Mouse (Mus musculus) cerebellum, postnatal 10 days (tissue): Measurements from ENCODE around the gene Gm20388.

ENCODE experiments used
- DNase-seq, 2 experiments: peaks; one replicate each; pipeline ENCODE4 v3.0.0; 2021; ENCODE audit warnings: mixed read lengths in 2 of 2

The Gm20388 gene

DNA sequence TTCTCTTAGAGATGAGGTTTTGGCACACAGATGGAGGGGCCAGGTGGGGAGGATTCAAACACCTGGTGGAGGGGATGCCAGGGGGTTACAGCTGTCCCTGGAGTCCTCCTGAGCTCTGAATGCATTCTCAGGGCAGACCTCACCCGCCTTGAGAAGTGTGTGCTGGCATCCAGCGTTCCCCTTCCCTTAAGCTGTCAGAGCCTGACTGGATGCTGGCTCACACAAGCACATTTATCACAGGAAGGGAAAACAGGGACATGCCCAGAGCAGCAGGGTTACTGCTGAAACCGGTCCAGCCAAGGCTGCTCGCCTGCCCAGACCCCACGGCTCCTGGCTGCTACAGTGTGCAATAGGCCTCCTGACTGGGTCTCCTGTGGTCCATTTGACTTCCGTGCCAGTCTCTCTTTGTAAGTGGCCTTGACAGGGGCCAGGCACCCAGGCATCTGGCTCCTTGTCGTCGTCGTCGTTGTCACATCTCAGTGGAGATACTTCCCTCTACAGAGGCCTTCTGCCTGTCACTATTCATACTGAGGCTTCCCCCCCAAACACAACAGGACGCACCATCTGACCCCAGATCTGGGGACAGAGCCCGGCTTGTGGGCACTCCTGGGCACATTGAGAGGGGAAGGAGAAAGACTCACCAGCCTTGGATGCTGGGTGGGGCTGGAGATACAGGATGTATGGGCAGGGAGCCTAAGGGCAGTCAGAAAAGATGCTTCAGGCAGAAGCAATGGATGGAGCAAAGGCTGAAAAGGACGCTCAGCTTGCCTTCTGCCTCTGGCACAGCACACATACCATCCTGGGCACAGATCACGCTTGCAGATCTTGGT lies 2810.4 kb downstream of the Gm20388 start:
- peak; percentile 75 to 85 for DNase-seq

DNA sequence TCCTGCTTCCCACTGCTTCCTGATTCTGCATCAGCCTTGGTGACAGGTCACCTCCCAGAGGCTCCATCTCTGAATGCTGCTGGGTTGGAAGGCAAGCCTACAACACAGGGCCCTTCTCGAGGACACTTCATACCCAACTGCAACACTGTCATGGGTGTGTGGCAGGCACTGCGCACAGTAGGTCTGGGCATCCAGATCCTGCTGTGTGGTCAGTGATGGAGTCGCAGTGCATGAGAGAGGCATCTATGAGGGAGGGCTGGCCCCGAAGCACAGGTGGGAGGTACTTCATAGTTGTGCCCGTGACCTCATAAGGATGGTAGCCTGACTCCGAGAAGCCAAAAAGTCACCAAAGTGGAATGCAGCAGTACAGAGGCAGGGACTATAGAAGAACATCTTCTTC lies 2814.5 kb downstream of the Gm20388 start:
- DNase-seq = no peak

DNA sequence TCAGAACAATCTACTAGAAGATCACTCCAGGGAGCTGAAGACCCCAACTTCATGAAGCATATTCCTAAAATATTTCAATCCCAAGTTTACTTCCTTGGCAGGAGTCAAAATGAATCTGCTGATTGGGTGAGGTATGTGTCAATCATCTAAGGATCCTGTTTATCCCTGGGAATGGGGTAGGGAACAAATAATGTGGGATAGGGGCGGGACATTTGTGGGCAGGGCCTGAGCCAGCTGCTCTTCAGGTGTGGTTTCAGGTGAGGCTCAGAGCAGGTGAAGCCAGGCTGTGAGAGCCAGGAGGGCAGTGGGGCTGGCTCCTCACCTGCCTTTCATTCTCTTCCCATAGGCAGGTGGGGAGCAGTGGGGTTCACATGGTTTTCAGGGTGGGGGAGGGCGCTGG lies 2816.1 kb downstream of the Gm20388 start:
- DNase-seq = no peak

DNA sequence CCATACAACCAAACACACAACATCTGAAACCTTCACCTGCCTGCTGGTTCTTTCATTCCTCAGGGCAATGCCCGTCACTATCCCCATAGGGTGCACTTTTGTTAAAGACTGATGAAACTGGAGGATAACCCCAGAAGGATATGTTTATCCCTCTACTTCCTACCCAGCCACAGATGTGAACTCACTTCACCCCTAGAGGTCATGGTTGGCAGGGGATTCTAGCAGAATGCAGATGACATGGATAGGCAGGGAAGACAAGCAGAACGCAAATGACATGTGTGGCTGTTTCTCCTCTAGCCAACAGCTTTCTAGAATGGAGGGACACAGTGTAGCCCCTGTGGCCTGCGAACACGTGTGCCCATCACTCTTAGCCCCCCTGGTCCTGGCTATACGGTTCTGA lies 2816.8 kb downstream of the Gm20388 start:
- DNase-seq = no peak

DNA sequence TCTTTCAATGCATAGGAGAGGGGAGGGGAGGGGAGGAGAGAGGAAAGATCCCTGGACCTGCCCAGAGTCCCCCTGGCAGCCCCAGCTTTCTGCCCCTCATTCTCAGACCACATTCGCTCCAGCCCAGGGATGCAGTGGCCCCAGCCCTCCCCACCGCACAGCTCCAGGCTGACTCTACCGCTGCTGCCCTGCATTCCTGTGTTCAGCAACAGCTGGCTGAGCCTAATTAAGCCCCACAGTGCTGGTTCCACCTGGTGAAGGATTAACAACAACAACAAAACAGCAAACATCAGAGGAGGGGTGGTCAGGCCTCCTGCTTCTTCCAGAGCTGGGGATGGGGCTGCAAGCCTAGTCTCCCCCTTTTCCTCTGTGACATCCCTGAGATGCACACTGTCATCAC lies 2818.0 kb downstream of the Gm20388 start:
- no peak for DNase-seq

DNA sequence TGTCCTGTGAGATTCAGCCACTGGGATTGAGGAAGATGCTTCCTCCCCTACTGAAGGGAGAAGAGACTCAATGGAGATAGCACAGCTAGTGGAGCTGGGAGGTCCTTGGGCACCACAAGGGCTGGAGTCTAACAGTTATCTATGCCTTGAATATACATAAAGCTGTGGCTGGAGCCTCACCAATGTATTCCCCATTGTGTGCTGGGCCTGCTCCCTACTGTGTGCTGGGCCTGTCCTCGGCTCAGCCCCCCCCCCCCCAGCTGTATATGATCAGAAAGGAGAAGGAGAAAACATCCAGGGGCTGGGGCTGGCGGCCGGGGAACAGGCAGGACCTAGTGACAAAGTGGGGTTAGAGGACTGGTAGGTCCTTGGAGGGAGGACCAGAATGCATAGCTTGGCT lies 2824.5 kb downstream of the Gm20388 start:
- no peak for DNase-seq

DNA sequence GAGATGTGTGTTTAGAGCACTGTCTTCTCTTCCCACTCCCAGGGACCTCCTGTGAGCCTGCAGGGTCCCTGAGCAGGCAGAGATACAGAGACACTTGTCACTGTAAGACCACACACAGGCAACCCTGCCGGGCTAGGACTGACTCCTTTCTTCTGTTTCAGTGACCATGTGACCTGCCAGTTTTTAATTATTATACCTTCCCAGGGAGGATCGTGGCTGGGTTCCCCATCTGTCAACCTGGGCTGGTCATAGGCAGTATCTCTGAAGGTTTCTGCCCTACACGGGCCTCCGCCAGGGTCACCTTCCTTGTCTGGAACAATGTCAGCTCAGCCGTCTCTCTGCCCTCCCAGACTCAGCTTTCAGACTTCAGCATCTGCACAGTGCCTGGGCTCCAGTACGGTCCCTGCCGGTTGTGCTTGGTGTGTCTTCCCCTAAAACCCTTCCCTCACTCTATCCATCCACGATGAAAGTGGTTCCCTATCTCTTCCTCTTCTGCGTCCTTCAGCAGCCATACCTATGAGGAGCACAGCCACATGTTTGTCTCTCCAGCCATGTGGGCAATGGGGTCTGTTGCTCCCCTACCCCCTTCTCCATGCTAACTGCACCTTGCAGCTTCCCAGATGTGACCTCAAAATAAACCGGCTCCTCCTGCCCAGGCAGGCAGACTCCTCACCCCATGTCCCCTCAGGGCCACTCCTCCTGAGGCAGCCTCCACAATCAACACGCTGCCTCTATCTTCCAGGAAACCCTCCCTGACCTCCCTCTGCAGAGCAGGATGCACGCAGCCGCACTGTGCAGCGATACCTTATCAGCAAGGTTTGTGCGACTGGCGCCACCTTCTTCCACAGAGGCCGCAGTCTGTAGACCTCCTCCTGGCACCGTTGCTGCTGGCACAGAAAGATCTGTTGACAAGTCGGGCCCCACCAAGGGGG lies 2825.2 kb downstream of the Gm20388 start:
- DNase-seq = peak; percentile 55 to 56

DNA sequence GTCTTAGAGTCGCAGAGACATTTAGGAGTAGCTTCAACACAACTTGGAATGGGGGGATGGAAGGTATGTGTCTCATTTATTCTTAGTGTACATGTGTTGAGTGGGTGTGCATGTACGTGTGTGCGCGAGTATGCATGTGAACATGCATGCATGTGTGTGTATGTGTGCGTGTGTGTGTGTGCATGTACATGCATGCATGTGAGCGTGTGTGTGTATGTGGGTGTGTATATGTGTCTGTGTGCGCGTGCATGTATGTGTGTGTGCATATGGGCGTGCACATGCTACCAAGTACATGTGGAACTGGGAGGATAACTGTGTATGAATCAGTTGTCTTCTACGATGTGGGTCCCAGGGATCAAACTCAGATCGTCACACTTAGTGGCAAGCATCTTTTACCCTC lies 2826.0 kb downstream of the Gm20388 start:
- DNase-seq = no peak

DNA sequence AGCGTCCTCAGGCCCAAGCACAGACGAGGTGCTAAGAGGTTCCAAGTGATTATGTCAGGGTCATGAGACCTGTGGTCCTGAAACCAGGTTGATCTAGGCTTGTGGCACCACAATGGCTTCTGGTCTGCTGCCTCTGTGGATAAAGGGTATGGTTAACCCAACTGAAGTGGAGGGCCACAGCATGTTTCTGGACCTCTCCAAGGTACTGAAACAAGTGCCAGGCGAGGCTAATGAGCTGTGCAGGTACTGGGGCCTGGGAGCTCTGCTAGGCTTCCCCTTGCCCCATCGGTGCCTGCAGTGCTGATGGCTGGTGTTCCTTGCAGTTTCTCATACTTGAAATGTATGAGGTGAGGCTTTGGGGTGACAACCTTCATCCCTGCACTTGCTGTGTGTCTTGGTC lies 2826.4 kb downstream of the Gm20388 start:
- no peak for DNase-seq

DNA sequence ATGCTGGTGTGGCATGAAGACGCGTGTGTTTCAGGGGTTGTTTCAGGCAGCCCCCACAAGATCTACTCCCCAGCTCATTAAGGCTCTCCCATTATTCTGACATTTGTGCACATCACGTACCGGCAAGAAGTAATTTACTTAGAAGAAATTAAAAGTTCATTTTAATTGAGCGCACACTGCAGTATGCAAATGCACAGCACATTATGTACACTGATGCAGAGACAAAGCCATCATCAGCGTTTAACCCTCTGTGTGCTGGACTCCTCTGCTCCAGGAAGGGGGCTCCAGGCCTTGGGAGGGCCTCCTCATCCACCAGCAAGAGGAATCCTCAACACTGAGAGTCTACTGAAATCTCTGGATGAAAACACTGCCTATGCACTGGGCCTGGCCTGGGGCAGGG lies 2827.2 kb downstream of the Gm20388 start:
- DNase-seq = no peak

DNA sequence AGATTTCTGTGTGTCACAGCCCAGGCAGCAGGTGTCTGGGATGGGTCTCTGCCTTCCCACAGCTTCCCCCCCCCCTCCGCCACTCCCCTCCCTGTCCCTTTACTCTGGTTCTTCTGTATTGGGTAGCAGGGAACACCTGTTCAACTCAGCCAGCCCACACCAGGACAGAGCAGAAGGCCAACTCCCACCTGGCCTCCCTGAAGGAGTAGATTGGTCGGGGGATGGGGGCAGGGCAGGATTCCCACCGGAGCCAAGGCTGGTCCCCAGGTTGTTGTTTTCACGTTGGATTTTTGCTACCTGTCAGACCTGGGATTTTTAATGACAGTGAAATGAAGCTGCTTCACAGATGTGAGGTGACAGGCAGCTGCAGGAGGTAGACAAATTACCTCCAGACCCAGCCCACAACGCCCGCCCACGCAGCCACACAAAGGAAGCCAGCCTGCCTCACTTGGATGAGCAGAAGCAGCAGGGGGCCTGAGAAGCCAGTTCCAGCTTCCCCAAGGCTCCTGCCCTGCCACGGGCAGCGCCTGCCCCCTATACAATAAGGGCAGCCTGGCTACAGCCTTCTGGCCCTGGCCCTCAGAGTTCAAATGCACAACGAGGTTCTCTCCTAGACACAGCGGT lies 2828.6 kb downstream of the Gm20388 start:
- DNase-seq = peak; percentile 69 to 75

DNA sequence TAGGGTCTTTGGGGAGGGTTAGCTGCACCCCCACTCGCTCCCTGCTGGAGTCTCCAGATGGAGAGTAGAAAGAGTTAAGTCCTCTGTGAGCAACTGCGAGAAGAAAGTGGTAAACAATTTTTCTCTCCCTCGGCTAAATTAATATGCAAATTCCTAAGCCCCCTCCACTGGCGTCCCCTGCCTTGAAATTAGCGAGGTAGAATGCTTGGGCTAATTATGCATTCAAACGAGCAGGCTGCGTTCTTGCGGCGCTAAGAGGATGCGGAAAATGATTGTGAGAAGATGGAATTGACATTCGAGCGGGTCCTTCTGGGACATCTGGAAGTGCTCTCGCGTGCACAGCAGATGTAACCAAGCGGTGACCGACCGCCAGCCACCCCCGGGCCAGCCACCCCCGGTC lies 2831.8 kb downstream of the Gm20388 start:
- DNase-seq = no peak

DNA sequence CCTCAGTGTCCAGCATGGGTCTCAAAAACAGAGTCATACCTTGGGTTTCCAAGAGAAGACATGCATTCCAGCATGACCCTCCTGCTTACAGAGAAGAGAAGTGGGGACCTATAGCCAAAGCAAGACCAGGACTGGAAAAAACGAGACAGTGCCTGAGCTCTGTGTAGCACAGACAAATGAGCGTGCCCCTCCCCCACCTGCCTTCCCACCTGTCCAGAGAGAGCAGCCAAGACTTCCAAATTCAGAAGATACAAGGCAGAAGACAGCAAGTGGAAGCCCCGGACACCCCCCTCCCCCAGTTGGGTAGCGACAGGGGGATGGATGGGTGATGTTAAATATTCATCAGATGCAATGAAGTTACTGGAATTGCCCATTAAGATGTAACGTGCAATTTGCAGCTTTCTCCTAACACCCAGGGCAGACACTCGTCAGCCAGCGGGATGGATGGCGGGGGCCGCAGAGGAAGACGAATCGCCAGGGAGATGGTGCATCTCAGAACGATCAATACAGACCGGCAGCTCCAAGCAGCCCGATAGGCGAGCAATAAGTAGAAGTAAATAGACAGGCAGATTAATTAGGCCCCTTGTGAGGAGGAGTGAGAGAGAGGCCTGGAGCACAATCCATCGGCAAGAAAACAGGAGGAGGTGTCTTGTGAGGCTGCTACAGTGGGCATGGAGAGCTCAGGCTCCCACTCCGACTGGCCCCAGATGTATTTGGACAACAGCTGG lies 2834.5 kb downstream of the Gm20388 start:
- peak; percentile 85 to 90 for DNase-seq

DNA sequence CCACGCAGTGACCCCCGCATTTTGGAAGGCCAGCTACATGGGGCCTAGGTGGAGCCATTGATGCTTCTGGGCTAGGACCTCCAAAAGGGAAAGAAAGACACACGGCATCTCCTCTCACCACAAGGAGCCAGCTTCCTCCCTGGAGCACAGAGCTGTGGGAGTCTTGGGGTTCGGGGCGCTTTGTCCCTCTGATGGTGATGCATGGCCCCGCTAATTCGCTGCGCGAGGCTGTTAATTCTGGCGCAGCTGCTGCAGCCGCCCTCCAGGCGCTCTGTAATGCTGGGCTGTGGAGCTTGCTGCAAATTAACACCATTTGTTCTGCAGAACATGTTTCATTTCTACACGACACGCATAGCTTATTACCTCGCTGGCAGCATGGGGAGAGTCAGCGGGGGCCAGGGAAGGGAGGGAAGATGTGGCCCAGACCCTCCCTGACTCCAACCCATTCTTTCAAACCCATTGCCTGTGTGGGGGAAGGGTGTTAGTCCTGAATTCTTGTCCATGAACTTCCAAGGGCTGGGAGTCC lies 2835.2 kb downstream of the Gm20388 start:
- peak; percentile 48 to 53 for DNase-seq

DNA sequence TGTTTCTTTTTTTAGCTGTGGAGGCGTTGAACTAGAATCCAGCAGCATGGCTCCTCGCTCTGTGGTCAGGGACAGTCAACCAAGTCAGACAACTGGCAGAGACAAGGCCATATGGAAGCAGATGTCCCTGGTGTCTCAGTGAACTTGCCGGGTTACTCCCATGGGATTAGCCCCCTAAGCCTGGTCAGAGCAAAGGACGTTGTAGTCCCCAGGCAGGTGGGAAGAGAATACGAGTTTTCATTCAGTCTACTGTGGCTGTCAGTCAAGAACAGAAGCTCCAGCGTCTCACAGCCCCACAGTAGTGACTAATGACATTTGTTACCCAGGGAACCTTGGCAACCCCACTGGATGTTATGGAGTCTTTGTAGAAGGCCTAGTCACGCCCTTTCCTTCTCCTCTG lies 2835.8 kb downstream of the Gm20388 start:
- DNase-seq = no peak

DNA sequence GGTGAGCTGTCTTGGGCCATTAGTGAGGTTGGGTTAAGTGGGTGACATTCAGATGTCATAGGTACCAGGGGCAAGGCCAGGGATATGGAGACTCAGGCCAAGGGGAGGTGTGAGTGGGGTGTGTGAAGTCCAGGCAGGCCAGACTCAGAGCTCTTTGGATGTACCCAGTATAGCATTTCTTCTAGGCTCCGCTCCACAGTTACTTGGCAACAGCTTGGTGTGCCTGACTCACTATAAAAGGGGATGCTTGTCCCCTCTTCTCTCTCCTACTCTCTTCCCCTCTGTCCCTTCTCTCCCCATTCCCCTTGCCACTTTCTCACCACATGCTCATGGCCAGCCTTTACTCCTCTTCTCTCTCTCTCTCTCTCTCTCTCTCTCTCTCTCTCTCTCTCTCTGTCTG lies 2837.2 kb downstream of the Gm20388 start:
- no peak for DNase-seq

DNA sequence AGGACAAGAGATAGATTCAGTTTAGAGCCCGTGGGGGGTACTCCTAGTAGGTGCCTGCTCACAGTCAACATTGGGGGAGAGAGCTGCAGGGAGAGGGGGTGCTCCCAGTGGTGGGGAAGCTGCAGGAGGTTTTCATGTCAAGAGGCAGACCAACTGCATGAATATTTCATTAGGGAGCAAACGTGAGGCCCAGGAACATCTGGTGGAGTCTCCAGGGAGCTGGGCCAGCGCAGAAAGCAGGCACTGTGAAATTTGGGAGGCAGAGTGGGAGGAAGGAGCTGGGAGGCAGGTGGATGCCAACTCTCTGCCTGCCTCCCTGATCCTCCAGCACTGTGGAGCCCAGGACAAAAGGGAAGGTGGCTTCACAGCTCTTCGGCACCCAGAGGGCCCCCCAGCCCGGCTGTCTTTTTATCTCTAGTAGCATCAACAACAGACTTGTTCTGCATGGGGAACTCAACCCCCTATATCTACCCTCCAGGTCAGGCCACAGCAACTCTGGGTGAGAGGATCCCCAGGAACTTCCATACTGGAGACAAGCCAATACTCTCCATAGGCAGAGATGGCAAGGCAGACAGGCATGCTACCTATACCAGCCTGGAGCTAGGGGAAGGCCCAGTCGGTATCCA lies 2838.8 kb downstream of the Gm20388 start:
- DNase-seq = no peak

DNA sequence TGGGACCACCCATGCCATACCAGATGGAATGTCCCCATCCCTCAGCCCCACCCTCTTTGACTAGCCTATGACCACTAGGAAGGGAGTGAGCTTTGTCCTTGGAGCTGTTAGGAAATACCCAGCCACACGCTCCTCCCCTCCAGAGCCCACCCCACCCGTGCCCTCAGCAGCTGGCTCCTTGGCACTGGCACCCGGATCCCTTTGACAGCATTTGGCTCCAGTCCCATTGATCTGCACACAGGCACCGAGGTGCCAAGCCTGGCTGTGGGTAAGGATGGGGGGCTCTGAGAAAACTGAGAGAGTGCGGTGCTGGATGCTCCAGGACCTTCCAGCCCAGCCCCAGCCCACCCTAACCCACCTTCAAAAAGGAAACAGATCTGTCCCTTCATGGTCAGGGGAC lies 2840.7 kb downstream of the Gm20388 start:
- peak; percentile 97 for DNase-seq

DNA sequence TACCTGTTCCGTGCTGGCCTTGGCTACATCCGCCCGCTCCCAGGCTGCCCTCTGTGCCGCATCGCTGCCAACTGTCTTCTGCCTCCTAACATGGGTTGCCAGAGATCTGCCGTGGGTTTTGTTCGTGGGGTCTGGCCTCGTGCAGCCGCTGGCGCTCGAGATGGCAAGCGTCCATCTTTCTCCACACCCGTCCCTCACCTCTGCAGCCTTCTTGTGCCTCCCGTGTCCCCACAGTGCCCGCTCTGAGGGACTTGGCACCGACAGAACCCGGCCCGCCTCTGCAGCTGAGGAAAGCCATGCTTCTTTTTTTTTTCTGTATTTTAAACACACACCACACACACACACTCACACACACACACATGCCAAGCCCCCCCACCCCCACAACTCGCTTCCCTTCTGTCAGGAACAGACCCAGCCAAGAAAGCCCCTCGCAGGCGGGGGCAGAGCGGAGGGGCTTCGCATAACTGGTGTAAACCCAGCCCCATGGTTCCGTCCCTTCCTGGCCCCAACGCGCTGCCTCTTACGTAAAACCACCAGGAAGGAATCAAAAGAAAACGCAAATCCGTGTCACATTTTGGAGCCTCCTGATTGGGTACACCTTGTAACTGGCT lies 2841.6 kb downstream of the Gm20388 start:
- peak; percentile 95 to 96 for DNase-seq

DNA sequence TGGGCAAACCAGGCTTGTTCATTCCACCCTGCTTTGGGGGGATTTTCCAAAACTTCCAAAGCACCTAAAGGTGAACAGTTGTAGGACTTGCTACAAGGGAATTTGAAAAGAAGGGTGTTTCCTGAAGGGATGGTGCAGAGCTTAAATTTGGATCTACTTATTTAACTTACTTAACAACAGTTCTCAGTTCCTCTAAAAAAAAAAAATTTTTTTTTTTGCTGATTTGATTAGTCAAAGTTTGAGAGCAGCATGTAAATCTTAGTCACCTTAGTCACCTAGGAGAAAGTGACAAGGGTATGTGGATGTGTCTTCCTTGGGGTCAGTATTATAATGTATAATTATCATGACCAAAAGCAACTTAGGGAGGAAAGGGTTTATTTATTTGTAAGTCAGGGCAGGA lies 2848.0 kb downstream of the Gm20388 start:
- no peak for DNase-seq

DNA sequence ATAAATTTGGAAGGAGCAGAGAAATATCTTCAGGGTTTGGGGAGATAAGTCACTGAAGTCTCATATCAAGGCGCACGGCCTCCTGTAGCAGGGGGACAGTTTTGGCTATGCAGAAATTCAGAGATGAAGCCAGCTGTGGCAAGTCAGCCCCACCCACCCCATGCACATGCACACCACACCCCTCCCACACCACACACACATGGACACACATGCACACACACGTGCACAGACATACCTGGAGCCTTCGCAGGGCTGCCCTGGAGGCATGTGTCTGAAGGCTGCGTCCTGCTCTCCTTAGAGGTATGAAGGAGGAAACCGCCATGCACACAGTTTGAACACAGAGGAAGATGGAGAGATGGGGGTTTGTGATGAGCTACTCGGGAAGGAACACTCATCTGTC lies 2849.5 kb downstream of the Gm20388 start:
- DNase-seq = no peak

DNA sequence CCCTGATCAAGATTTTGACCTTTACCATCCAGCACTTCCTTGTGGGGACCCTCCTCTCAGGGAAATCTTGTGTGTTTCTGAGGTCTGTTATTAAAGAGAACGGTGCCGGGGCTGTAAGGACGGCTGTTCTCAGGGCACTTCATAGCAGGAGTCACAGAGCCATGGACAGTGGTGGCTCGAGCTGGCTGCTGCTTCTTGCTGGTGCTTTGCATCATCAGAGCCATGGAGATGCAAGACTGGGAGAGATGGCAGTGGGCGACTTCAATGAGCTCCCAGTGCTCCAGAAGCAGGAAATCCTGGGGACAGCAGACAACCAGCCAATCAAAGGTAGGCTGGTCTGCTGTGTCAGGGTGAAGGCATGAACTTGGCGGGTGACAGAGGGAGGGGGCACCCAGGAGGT lies 2850.5 kb downstream of the Gm20388 start:
- no peak for DNase-seq
